Mouse (Mus musculus) mouse embryonic stem cell (cell line): ENCODE results near the gene Fh1.

Source experiments
- in situ Hi-C, 2 experiments: fragments of 300-500 bp; cut with MboI; formaldehyde crosslinking; loops; 1 replicate in 1 of 2; 3 replicates in 1 of 2; pipeline ENCODE4 v1.14.3; 2019 to 2020; ENCODE audit warnings: low sequenced_read_pairs in 2 of 2, low pct_unique_long_range_greater_than_20kb in 1 of 2, mixed read lengths in 1 of 2; ENCODE audit not compliant: unreplicated experiment in 1 of 2

Gene Fh1

GRCm38 (mm10) chr1:175629248-175629647, 3.8 kb upstream of the Fh1 start:
- in situ Hi-C loops = no loop called here

DNA sequence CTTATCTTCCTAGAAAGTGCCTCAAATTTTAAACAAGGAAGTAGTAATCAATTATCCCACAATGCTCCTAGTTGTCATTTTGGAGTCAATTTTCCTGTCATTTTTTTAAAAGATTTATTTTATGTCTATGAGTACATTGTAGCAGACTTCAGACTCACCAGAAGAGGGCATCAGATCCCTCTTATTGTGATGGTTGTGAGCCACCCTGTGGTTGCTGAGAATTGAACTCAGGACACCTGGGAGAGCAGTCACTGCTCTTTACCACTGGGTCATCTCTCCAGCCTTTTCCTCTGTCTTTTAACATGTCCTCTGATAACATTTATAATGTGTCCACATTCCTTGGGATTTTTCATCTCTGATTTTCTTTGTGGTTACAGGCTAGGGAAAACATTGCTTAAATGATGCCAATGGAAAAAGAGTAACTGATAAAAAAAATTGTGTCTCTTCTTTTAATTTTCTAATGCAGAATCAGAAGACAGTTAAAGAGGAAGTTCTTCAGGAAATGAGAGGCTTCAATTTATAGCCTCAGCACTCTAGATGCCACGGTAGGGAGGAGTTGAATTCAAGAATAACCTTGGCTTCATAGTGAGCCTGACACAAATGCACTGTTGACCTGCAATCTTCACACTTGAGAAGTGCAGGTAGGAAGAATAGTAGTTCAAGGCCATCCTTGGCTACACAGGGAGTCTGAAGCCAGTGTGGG, 706 bp upstream of the Fh1 start:
- in situ Hi-C loops = no loop called here

DNA sequence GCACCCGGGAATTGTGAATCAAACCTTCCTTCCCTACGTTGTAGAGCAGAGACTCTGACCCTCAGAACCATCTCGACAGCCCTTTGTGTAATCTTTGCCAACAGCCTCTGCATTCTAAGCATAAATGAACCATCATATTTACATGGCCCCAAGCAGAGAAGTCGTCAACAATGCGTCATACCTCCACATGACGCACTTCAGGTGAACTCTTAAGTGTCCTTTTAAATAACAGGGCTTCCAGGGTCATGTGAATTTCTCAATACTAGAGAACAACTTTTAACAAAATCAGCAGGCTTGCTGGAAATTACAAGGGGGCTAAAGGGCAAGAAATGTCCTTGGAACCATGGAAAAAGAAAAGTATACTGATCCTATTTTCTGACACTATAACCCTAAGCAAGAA, 1.8 kb downstream of the Fh1 start:
- in situ Hi-C loops = no loop called here

DNA sequence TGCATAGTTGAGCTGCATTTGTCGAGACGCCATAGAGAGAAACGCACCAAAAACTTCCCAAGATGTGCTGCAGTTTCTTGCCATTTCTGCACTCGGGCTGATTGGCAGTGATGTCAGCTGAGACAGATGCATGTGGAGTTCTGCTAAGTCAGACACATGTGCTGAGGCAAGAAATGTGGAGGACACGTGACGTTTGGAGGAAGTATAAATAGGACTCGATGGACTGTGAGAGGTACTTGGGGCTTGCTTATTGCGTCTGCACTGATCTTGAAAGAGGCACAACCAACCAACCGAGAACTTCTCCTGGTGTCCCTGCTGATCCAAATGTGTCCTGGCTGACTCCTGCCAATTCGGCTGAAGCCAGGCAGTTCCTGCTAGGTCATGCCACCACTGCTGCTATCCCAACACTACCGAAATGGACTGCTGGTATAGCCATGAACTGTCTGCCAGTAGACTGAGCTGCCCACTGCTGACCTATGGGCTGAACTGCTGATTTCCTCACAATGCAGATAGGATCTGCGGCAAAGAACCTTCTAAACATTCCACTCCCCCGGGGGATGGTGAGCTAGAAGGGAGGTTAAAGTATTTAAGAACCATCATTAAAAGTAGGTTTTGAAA, 5.5 kb downstream of the Fh1 start, which contains the start of gene Kmo:
Kmo (plus strand) TSS at position 568 of the 618 bp plus-strand sequence.
- in situ Hi-C loops = loop anchor here in 1 of 2 experiments (10.0 kb wide), 1 partner anchor 285 kb away; no protein-coding TSS in a partner anchor

- in situ Hi-C loops = loop anchor here in 1 of 2 experiments (10.0 kb wide), 1 partner anchor 290 kb away; no protein-coding TSS in a partner anchor
These were observed 10.4 kb downstream of the Fh1 start for GRCm38 (mm10) chr1:175614992-175615391.

- in situ Hi-C loops = no loop called here
These were observed 16.7 kb downstream of the Fh1 start for GRCm38 (mm10) chr1:175608708-175609107.

- in situ Hi-C loops = no loop called here
These were observed 17.4 kb downstream of the Fh1 start for GRCm38 (mm10) chr1:175607838-175608585.

GRCm38 (mm10) chr1:175607308-175607707, 18.1 kb downstream of the Fh1 start:
- in situ Hi-C loops = no loop called here

DNA sequence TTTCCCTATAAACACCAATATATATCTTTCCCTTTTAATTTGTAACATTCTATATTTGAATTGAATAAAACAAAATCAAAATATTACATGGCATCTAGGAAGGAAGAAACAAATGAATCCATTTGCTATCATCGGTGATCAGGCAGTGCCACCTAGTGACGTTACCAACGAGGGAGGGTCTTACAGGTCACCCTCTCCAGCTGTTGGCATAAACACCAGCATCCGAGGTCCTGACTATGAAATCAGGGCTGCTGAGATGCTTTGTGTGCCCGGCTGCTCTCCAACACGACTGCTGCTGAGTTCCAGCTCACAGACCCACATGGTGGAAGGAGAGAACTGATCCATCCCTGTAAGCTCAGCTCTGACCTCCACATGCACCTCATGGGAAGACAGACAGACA, 22.0 kb downstream of the Fh1 start:
- in situ Hi-C loops = no loop called here

- in situ Hi-C loops = no loop called here
These were observed 23.2 kb downstream of the Fh1 start for GRCm38 (mm10) chr1:175602231-175602630.

DNA sequence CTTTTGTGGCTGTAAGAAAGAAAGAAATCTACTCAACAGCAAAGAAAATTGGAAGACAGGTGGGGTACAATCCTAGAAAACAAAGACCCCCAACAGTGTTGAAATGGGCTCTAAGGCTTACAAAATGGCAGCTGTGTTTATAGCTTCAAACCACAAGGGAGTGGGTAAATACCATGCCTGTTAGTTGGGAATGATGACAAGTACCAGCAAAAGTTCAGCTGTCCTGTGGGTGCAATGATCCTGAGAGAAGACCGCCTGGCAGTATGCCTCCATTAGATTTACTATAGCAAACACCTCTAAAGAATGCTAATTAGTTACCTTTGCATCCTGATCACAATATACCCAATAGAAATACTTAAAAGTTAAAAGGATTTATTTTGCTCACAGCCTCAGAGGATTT, 32.6 kb downstream of the Fh1 start:
- in situ Hi-C loops = no loop called here

- in situ Hi-C loops = no loop called here
These were observed 38.8 kb downstream of the Fh1 start for GRCm38 (mm10) chr1:175586656-175587055.

GRCm38 (mm10) chr1:175585267-175585666, 40.2 kb downstream of the Fh1 start:
- in situ Hi-C loops = no loop called here

GRCm38 (mm10) chr1:175582799-175583198, 42.6 kb downstream of the Fh1 start:
- in situ Hi-C loops = no loop called here

DNA sequence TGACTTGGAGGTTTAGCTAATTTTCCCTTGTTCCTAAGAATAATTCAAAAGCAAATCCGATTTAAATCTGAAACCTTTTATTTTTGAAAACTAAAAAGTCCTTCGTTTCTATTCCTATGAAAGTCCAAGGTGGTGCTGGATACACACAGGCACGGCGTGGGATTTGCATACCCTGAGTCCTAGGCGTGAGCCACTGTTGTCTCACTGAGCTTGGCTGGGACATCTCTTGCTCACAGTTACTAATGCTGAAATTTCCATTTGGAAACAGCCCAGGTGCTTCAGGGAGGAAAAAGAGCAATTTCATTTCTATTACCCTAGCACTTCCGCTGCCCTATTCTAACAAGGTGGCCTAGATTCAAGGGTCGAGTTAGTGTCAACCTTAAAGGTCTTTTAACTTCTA, 45.1 kb downstream of the Fh1 start:
- in situ Hi-C loops = no loop called here

- in situ Hi-C loops = no loop called here
These were observed 45.7 kb downstream of the Fh1 start for GRCm38 (mm10) chr1:175579598-175580235.

GRCm38 (mm10) chr1:175578425-175579096, 46.9 kb downstream of the Fh1 start:
- in situ Hi-C loops = no loop called here

DNA sequence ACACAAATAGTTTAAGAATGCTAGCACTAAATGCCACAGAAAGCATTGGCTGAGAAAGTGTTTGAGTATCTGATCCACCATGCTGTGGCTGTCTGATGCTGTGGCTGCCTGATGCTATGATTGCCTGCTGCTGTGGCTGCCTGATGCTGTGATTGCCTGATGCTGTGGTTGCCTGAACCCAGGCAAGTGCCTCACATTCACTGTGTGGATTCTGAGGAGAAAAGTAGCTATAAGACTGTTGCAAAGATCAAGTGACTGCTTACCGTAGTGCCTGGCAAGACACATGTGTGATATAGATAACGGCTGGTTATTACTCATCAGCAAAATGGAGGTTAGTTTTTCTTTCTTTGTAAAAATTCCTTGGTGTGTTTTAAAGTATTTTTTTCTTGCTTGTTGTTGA, 51.3 kb downstream of the Fh1 start:
- in situ Hi-C loops = no loop called here
